ENCODE assay signal across 8 mouse cellular contexts in the genomic region with DNA sequence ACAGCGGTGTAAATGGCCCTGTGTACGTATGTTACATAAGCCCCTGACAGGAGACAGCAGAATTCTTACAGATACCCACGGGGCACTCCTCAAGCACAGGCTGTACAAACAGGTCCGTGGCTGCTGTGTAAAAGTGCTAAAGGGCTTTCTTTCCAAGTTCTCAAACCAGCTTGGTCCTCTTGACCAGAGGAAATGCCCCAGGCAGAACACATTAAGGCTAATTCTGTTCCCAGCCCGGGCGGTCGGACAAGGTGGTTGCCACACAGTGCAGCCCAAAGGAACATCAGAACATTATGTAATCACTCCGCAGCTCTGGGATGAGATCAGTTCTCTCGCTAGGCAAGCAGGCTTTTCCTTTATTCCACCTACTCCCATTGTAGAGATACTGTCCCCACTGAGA. TPM values are rescaled to one million over a fixed set of nuclear protein-coding genes. Genes with fewer than 3 reads are reported as not detected.
DNase-seq lines count a peak whose midpoint lies in the region; ATAC-seq lines count a peak whose summit lies in the region.

No protein-coding gene starts in this region.

- no peak for ATAC-seq in midbrain, embryonic 13.5 days
- peak; percentile 12; the same call in 1 of the 2 replicates for ATAC-seq in midbrain, embryonic 16.5 days

- no peaks in the 10 kb centered on the region for H3K27me3 ChIP-seq in midbrain, embryonic 13.5 days
- no peaks in the 10 kb centered on the region for H3K27me3 ChIP-seq in midbrain, embryonic 10.5 days (ENCODE audit: low read depth, poor library complexity, severe bottlenecking)
- no peaks in the 10 kb centered on the region for H3K27me3 ChIP-seq in midbrain, embryonic 16.5 days (ENCODE audit: control insufficient read depth, insufficient read depth, low read depth, low read length)

- no peaks in the 10 kb centered on the region for H3K9me3 ChIP-seq in midbrain, embryonic 13.5 days
- H3K9me3 ChIP-seq in midbrain, embryonic 10.5 days (replicated peaks): no peaks in the 10 kb centered on the region
- H3K9me3 ChIP-seq in midbrain, embryonic 16.5 days (replicated peaks; ENCODE audit: control insufficient read depth, low read length, poor library complexity, severe bottlenecking): no peaks in the 10 kb centered on the region

- H3K27ac ChIP-seq in midbrain, embryonic 13.5 days: peak overlapping the region; percentile 51; the same call in 1 of the 2 replicates
- H3K27ac ChIP-seq in midbrain, embryonic 10.5 days (replicated peaks): no peak overlapping the region
- H3K27ac ChIP-seq in midbrain, embryonic 16.5 days (ENCODE audit: low read length): peak overlapping the region; percentile 12; the same call in 1 of the 2 replicates

- no peak for DNase-seq in midbrain, embryonic 10.5 days (ENCODE audit: low spot score)
- peak; percentile 92 for DNase-seq in cerebellum, adult 9-11 months
- peak; percentile 77 for DNase-seq in gastrocnemius, postnatal 25 days
- peak; percentile 82 for DNase-seq in kidney, adult 11 months
- peak; percentile 79 to 84 for DNase-seq in left cerebral cortex, postnatal 36 days (ENCODE audit: low spot score in 2 of 2)
- DNase-seq in embryo, embryonic 11 days: no peak

- peaks cover 37% of the 10 kb centered on the region for H3K4me1 ChIP-seq in midbrain, embryonic 13.5 days (replicated peaks)
- H3K4me1 ChIP-seq in midbrain, embryonic 10.5 days: peaks cover 39% of the 10 kb centered on the region
- peaks cover 27% of the 10 kb centered on the region for H3K4me1 ChIP-seq in midbrain, embryonic 16.5 days (ENCODE audit: control insufficient read depth, insufficient read depth, low read length)

- peaks cover 6% of the 10 kb centered on the region; the same call in 1 of the 2 replicates for H3K36me3 ChIP-seq in midbrain, embryonic 13.5 days
- H3K36me3 ChIP-seq in midbrain, embryonic 10.5 days: peaks cover 14% of the 10 kb centered on the region
- 0 out of 2 replicates have a peak, but pooled peaks cover 2% of the 10 kb centered on the region for H3K36me3 ChIP-seq in midbrain, embryonic 16.5 days (ENCODE audit: control insufficient read depth, insufficient read depth, low read length)

- peak overlapping the region; percentile 52 for H3K9ac ChIP-seq in midbrain, embryonic 13.5 days (replicated peaks)
- peak overlapping the region; percentile 55 for H3K9ac ChIP-seq in midbrain, embryonic 16.5 days (ENCODE audit: low read depth, low read length)

- 48% methylated on average over 9 of the region's 9 CpGs for WGBS in midbrain, embryonic 13.5 days
- 78% methylated on average over 9 of the region's 9 CpGs for WGBS in midbrain, embryonic 10.5 days
- 30% methylated on average over 9 of the region's 9 CpGs for WGBS in midbrain, embryonic 16.5 days

- intact Hi-C loops in left cerebral cortex, postnatal 36 days (cut with DNase I): loop anchor here (5.0 to 10.0 kb wide), 2 partner anchors 55 to 122 kb away; a partner anchor contains a TSS

- H3K4me2 ChIP-seq in midbrain, embryonic 13.5 days (replicated peaks): peak overlapping the region; percentile 71
- H3K4me2 ChIP-seq in midbrain, embryonic 16.5 days (ENCODE audit: low read length): peak overlapping the region; percentile 65

- H3K4me3 ChIP-seq in midbrain, embryonic 13.5 days (replicated peaks): peak overlapping the region; percentile 90
- no peak overlapping the region for H3K4me3 ChIP-seq in midbrain, embryonic 10.5 days
- H3K4me3 ChIP-seq in midbrain, embryonic 16.5 days (ENCODE audit: low read depth, low read length): peak overlapping the region; percentile 97

RNA-seq across cellular contexts. Expression of a gene that starts 2.4 kb away (rescaled TPM):
- polyA plus RNA-seq in midbrain, embryonic 13.5 days (2015; fragmentation: Nextera tagmentation; extraction: Ambion mirVana): 442 and 449 TPM in 2 replicates
- polyA plus RNA-seq in midbrain, embryonic 10.5 days (2016; fragmentation: Nextera tagmentation; extraction: Ambion mirVana): 226 and 281 TPM in 2 replicates
- 100 to 1,000 TPM; 244 to 301 TPM for total RNA-seq in gastrocnemius, postnatal 25 days (2021)
- 100 to 1,000 TPM; 725 to 789 TPM for total RNA-seq in left cerebral cortex, postnatal 36 days (2021)
- polyA plus RNA-seq in midbrain, embryonic 16.5 days (2015; fragmentation: Nextera tagmentation; extraction: Ambion mirVana): 627 and 698 TPM in 2 replicates

RNA-seq across cellular contexts. Expression of a gene that starts 57.1 kb away (rescaled TPM):
- 21.2 and 22.3 TPM in 2 replicates for polyA plus RNA-seq in midbrain, embryonic 13.5 days (2015; fragmentation: Nextera tagmentation; extraction: Ambion mirVana)
- polyA plus RNA-seq in midbrain, embryonic 10.5 days (2016; fragmentation: Nextera tagmentation; extraction: Ambion mirVana): 25.9 and 26.3 TPM in 2 replicates
- total RNA-seq in gastrocnemius, postnatal 25 days (2021): 10 to 100 TPM; 13.8 to 17.7 TPM
- 10 to 100 TPM; 27.4 to 33.2 TPM for total RNA-seq in left cerebral cortex, postnatal 36 days (2021)
- polyA plus RNA-seq in midbrain, embryonic 16.5 days (2015; fragmentation: Nextera tagmentation; extraction: Ambion mirVana): 20.4 and 20.6 TPM in 2 replicates

Comparison
In these comparisons a context has a peak if more than half of its experiments do, and no peak if none do; other contexts are left out.
1. DNase-seq: peak in cerebellum, adult 9-11 months (single experiment), gastrocnemius, postnatal 25 days (single experiment), kidney, adult 11 months (single experiment) and left cerebral cortex, postnatal 36 days (2 of 2); none in midbrain, embryonic 10.5 days (single experiment) and embryo, embryonic 11 days (single experiment).